In the genomic region with DNA sequence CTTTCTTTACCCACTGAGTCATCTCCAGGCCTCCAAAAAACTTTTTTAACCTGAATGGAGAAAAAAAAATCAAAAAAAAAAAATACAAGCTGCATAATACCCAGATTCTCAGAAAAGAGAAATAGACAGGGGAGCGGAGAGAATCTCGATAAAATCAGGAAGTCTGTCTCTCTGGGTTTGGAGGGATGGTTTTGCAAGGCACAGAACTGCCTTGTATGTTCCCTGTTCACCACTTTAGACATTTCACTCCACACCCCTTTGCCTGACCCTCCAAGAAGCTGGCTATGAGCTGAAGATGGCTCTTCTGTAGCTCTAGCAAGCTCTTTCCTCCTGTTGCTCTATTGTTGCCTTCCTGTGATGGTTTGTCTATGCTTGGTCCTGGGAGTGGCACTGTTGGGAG, we compare ENCODE assay signal across 25 mouse cellular contexts. TPM values are rescaled to one million over a fixed set of nuclear protein-coding genes. Genes with fewer than 3 reads are reported as not detected.
DNase-seq lines count a peak whose midpoint lies in the region; ATAC-seq and TF ChIP-seq lines count a peak whose summit lies in the region.
"Had no signal": no experiment of that assay in that cellular context is flagged by ENCODE, and none has a peak within 500 bp of the region (broad histone marks: within the 10 kb centered on the region; RNA-seq: fewer than 3 reads in every experiment).

No protein-coding gene starts in this region.

- H3K27ac ChIP-seq in bone marrow macrophage, adult 2 months (ENCODE audit: insufficient read depth, low read depth, low read length): peak overlapping the region; percentile 24
- H3K27ac ChIP-seq in forebrain, embryonic 10.5 days: no peak overlapping the region
- H3K27ac ChIP-seq: heart, embryonic 15.5 days; hindbrain, embryonic 10.5 days; hindbrain, embryonic 13.5 days; intestine, embryonic 15.5 days had no signal

- no peak for TF ChIP-seq CTCF in bone marrow macrophage, adult 2 months (IDR thresholded peaks at IDR 0.05; ENCODE audit: low read depth, low read length)

- 95% methylated on average over 2 of the region's 2 CpGs for WGBS in forebrain, embryonic 10.5 days

- no peaks in the 10 kb centered on the region for H3K9me3 ChIP-seq in forebrain, embryonic 10.5 days
- H3K9me3 ChIP-seq: heart, embryonic 12.5 days; heart, embryonic 15.5 days; hindbrain, embryonic 10.5 days; hindbrain, embryonic 13.5 days; intestine, embryonic 15.5 days had no signal

- no peaks in the 10 kb centered on the region for H3K36me3 ChIP-seq in forebrain, embryonic 10.5 days (replicated peaks)
- H3K36me3 ChIP-seq: heart, embryonic 12.5 days; heart, embryonic 15.5 days; hindbrain, embryonic 10.5 days; hindbrain, embryonic 13.5 days; intestine, embryonic 15.5 days had no signal

- H3K4me1 ChIP-seq in bone marrow macrophage, adult 2 months (ENCODE audit: control insufficient read depth, insufficient read depth, low read length): peaks cover 10% of the 10 kb centered on the region
- H3K4me1 ChIP-seq in forebrain, embryonic 10.5 days: no peaks in the 10 kb centered on the region
- H3K4me1 ChIP-seq: heart, embryonic 12.5 days; heart, embryonic 15.5 days; hindbrain, embryonic 10.5 days; hindbrain, embryonic 13.5 days; intestine, embryonic 15.5 days had no signal

- no peaks in the 10 kb centered on the region for H3K27me3 ChIP-seq in forebrain, embryonic 10.5 days (ENCODE audit: poor library complexity, severe bottlenecking)
- H3K27me3 ChIP-seq: heart, embryonic 12.5 days; heart, embryonic 15.5 days; hindbrain, embryonic 13.5 days; intestine, embryonic 15.5 days had no signal

- TF ChIP-seq POLR2A in bone marrow macrophage, adult 2 months (IDR thresholded peaks at IDR 0.05; ENCODE audit: borderline replicate concordance, low read depth, low read length): no peak

- no peak overlapping the region for H3K4me3 ChIP-seq in bone marrow macrophage, adult 2 months (ENCODE audit: insufficient read depth, low read length)
- H3K4me3 ChIP-seq in forebrain, embryonic 10.5 days: no peak overlapping the region
- H3K4me3 ChIP-seq: heart, embryonic 12.5 days; heart, embryonic 15.5 days; hindbrain, embryonic 10.5 days; hindbrain, embryonic 13.5 days; intestine, embryonic 15.5 days had no signal

- DNase-seq in frontal cortex, postnatal 10 days (ENCODE audit: low spot score in 2 of 2): no peak
- no peak for DNase-seq in T-cell, adult 2 months (ENCODE audit: low spot score)
- no peak for DNase-seq in forebrain, embryonic 10.5 days (ENCODE audit: extremely low spot score, low spot score)
- DNase-seq in thymus, postnatal 14 days: no peak
- DNase-seq: adrenal gland, postnatal 10 days; adrenal gland, postnatal 36 days; cerebellum, adult 11 months; cerebellum, adult 8-10 months; cerebellum, postnatal 10 days; cerebellum, postnatal 36 days; forebrain, postnatal 0 days; gastrocnemius, postnatal 10 days; heart, adult 18-20 months; heart, postnatal 10 days; heart, postnatal 36 days had no signal

- ATAC-seq in frontal cortex, adult (ENCODE audit: low TSS enrichment): peak; percentile 2; the same call in 1 of the 2 replicates
- ATAC-seq in megakaryocyte, adult 5-6 weeks (ENCODE audit: poor library complexity, severe bottlenecking): peak; percentile 92
- ATAC-seq: forebrain, embryonic 14.5 days; forebrain, postnatal 0 days; hindbrain, embryonic 16.5 days; intestine, embryonic 15.5 days had no signal

RNA-seq across cellular contexts. Expression of a gene that starts 8.4 kb away (rescaled TPM):
- polyA plus RNA-seq in bone marrow macrophage, adult 2 months (2012; ENCODE audit: insufficient read depth, insufficient read length, missing spikeins): 37.4 and 38.8 TPM in 2 replicates
- total RNA-seq in megakaryocyte, adult 5-6 weeks (2015): 27.7 and 29.0 TPM in 2 replicates
- 28.0 and 31.5 TPM in 2 replicates for total RNA-seq in megakaryocyte, adult 5-6 weeks (2017)
- polyA plus RNA-seq in forebrain, embryonic 10.5 days (2016; fragmentation: Nextera tagmentation; extraction: Ambion mirVana): 3.9 and 4.4 TPM in 2 replicates

RNA-seq across cellular contexts. Expression of a gene that starts 39.0 kb away (rescaled TPM):
- 389 and 407 TPM in 2 replicates for polyA plus RNA-seq in bone marrow macrophage, adult 2 months (2012; ENCODE audit: insufficient read depth, insufficient read length, missing spikeins)
- total RNA-seq in megakaryocyte, adult 5-6 weeks (2015): 591 and 690 TPM in 2 replicates
- total RNA-seq in megakaryocyte, adult 5-6 weeks (2017): 864 and 938 TPM in 2 replicates
- polyA plus RNA-seq in forebrain, embryonic 10.5 days (2016; fragmentation: Nextera tagmentation; extraction: Ambion mirVana): 565 and 588 TPM in 2 replicates

RNA-seq across cellular contexts. Expression of a gene that starts 53.3 kb away (rescaled TPM):
- 34.2 and 36.9 TPM in 2 replicates for polyA plus RNA-seq in bone marrow macrophage, adult 2 months (2012; ENCODE audit: insufficient read depth, insufficient read length, missing spikeins)
- 51.2 and 52.0 TPM in 2 replicates for total RNA-seq in megakaryocyte, adult 5-6 weeks (2015)
- total RNA-seq in megakaryocyte, adult 5-6 weeks (2017): 25.0 and 27.9 TPM in 2 replicates
- 87.8 and 89.8 TPM in 2 replicates for polyA plus RNA-seq in forebrain, embryonic 10.5 days (2016; fragmentation: Nextera tagmentation; extraction: Ambion mirVana)
